Mouse (Mus musculus): ENCODE results near the gene Otud7a. TPM values are rescaled to one million over a fixed set of nuclear protein-coding genes. Genes with fewer than 3 reads are reported as not detected.

Otud7a gene
- polyA plus RNA-seq, 1 experiment from 2014 or later, result 0.16 TPM

- ATAC-seq (replicated peaks; ENCODE audit: extremely low read depth, insufficient read depth, low FRiP score), result no peak
- no peaks in the 10 kb centered on the region for H3K4me1 ChIP-seq (ENCODE audit: control insufficient read depth, insufficient read depth, low read length)
- H3K4me3 ChIP-seq (ENCODE audit: low read length), result no peak overlapping the region
- H3K9ac ChIP-seq (ENCODE audit: low read length), result no peak overlapping the region
- H3K27me3 ChIP-seq (ENCODE audit: control insufficient read depth, insufficient read depth, low read length), result no peaks in the 10 kb centered on the region
- H3K9me3 ChIP-seq (replicated peaks; ENCODE audit: control insufficient read depth, low read length), result no peaks in the 10 kb centered on the region
- 52% methylated on average over 3 of the region's 3 CpGs for WGBS
- no peaks in the 10 kb centered on the region for H3K36me3 ChIP-seq (ENCODE audit: control insufficient read depth, insufficient read depth)
- no peak overlapping the region for H3K27ac ChIP-seq (ENCODE audit: low read length)
- H3K4me2 ChIP-seq (ENCODE audit: low read depth, low read length), result no peak overlapping the region
Observed at GRCm38 (mm10) chr7:63522403-63522802, 77.9 kb downstream of the Otud7a start.

GRCm38 (mm10) chr7:63523051-63523450, 78.5 kb downstream of the Otud7a start:
- H3K4me1 ChIP-seq (ENCODE audit: control insufficient read depth, insufficient read depth, low read length), result no peaks in the 10 kb centered on the region
- no peaks in the 10 kb centered on the region for H3K36me3 ChIP-seq (ENCODE audit: control insufficient read depth, insufficient read depth)
- no peak overlapping the region for H3K27ac ChIP-seq (ENCODE audit: low read length)
- H3K9me3 ChIP-seq (replicated peaks; ENCODE audit: control insufficient read depth, low read length), result no peaks in the 10 kb centered on the region
- no peak overlapping the region for H3K4me3 ChIP-seq (ENCODE audit: low read length)
- H3K27me3 ChIP-seq (ENCODE audit: control insufficient read depth, insufficient read depth, low read length), result no peaks in the 10 kb centered on the region
- H3K4me2 ChIP-seq (ENCODE audit: low read depth, low read length), result no peak overlapping the region
- H3K9ac ChIP-seq (ENCODE audit: low read length), result no peak overlapping the region
- no peak for ATAC-seq (replicated peaks; ENCODE audit: extremely low read depth, insufficient read depth, low FRiP score)
- WGBS, result 78% methylated on average over 3 of the region's 3 CpGs

GRCm38 (mm10) chr7:63540293-63540692, 95.7 kb downstream of the Otud7a start:
- no peak for ATAC-seq (replicated peaks; ENCODE audit: extremely low read depth, insufficient read depth, low FRiP score)

DNA sequence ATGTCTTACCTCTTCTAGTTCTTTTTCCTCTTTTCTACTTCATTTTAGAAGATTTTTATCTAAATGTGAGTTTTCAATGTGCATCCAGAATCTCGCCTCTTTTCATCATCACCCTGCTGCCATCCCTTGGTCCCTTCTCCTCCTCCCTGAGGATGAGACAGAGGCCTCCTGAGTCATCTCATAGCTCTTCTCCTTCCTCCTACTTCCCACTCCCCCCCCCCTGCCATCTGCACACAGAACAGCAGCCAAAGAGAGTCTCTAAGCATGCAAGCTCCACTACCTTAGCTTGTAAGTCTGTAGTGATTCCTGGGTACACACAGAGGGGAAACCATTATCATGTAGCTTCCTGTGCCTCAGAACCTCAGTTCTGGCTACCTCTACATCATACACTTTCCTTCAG, 109.9 kb downstream of the Otud7a start:
- H3K27ac ChIP-seq (ENCODE audit: low read length), result no peak overlapping the region
- H3K9ac ChIP-seq (ENCODE audit: low read length), result no peak overlapping the region
- no peaks in the 10 kb centered on the region for H3K36me3 ChIP-seq (ENCODE audit: control insufficient read depth, insufficient read depth)
- H3K27me3 ChIP-seq (ENCODE audit: control insufficient read depth, insufficient read depth, low read length), result no peaks in the 10 kb centered on the region
- H3K4me3 ChIP-seq (ENCODE audit: low read length), result no peak overlapping the region
- no peak overlapping the region for H3K4me2 ChIP-seq (ENCODE audit: low read depth, low read length)
- H3K4me1 ChIP-seq (ENCODE audit: control insufficient read depth, insufficient read depth, low read length), result no peaks in the 10 kb centered on the region
- no peaks in the 10 kb centered on the region for H3K9me3 ChIP-seq (replicated peaks; ENCODE audit: control insufficient read depth, low read length)
- WGBS, result 55% methylated on average over 1 of the region's 1 CpGs
- no peak for ATAC-seq (replicated peaks; ENCODE audit: extremely low read depth, insufficient read depth, low FRiP score)

More at GRCm38 (mm10) chr7:63540293-63540692, 95.7 kb downstream of the Otud7a start:
- Histone ChIP-seq H3K4me3 (ENCODE audit: low read length) (no peak overlapping the region), H3K36me3 (ENCODE audit: control insufficient read depth, insufficient read depth) (no peaks in the 10 kb centered on the region), H3K27me3 (ENCODE audit: control insufficient read depth, insufficient read depth, low read length) (no peaks in the 10 kb centered on the region), H3K9me3 (replicated peaks; ENCODE audit: control insufficient read depth, low read length) (no peaks in the 10 kb centered on the region), H3K4me2 (ENCODE audit: low read depth, low read length) (no peak overlapping the region), H3K9ac (ENCODE audit: low read length) (no peak overlapping the region), H3K27ac (ENCODE audit: low read length) (no peak overlapping the region), H3K4me1 (ENCODE audit: control insufficient read depth, insufficient read depth, low read length) (no peaks in the 10 kb centered on the region)
- 92% methylated on average over 4 of the region's 4 CpGs for WGBS

DNA sequence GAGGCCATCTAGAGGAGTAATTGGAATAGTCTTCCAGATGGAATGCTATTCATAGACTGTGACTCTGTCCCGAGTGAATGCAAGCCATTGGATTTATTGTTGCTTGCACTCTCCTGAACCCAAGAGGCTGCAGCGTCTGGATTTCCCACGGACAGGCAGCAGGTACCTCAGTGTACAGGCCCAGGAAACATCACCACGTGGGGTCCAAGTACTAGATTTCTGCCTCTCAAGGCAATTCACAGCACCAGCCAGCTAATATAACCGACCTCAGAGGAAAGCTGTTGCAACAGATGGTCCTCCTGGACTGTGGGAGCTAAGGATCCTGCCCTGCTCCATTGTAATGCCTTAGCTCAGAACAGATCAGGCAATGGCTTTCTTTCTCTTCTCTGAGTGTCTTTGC, 111.8 kb downstream of the Otud7a start:
- Histone ChIP-seq H3K27me3 (ENCODE audit: control insufficient read depth, insufficient read depth, low read length) (no peaks in the 10 kb centered on the region), H3K4me2 (ENCODE audit: low read depth, low read length) (no peak overlapping the region), H3K36me3 (ENCODE audit: control insufficient read depth, insufficient read depth) (no peaks in the 10 kb centered on the region), H3K27ac (ENCODE audit: low read length) (no peak overlapping the region), H3K9me3 (replicated peaks; ENCODE audit: control insufficient read depth, low read length) (no peaks in the 10 kb centered on the region), H3K4me1 (ENCODE audit: control insufficient read depth, insufficient read depth, low read length) (no peaks in the 10 kb centered on the region), H3K4me3 (ENCODE audit: low read length) (no peak overlapping the region), H3K9ac (ENCODE audit: low read length) (no peak overlapping the region)
- WGBS, result 56% methylated on average over 5 of the region's 5 CpGs
- ATAC-seq (replicated peaks; ENCODE audit: extremely low read depth, insufficient read depth, low FRiP score), result no peak

DNA sequence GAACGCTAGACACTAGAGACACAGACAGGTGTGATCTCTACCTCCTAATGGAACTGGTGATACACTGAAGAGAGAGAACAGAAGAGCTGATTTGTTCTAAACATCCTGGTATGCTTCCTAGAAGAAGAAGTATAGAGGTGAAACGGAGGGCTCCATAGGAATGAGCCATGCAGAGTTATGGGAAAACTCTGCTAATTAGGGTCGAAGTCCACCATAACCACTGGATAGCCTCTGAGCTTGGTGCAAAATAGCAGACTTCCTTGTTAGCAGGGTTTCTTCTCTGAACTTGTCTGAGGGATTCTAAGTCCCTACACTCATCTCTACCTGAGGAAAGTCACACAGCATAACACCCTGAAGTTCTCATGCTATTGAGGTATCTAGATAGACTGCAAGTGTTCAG, 114.4 kb downstream of the Otud7a start:
- H3K9me3 ChIP-seq (replicated peaks; ENCODE audit: control insufficient read depth, low read length), result no peaks in the 10 kb centered on the region
- no peaks in the 10 kb centered on the region for H3K4me1 ChIP-seq (ENCODE audit: control insufficient read depth, insufficient read depth, low read length)
- no peak for ATAC-seq (replicated peaks; ENCODE audit: extremely low read depth, insufficient read depth, low FRiP score)
- WGBS, result 72% methylated on average over 3 of the region's 3 CpGs
- H3K4me2 ChIP-seq (ENCODE audit: low read depth, low read length), result no peak overlapping the region
- no peaks in the 10 kb centered on the region for H3K36me3 ChIP-seq (ENCODE audit: control insufficient read depth, insufficient read depth)
- H3K27ac ChIP-seq (ENCODE audit: low read length), result no peak overlapping the region
- H3K4me3 ChIP-seq (ENCODE audit: low read length), result no peak overlapping the region
- no peaks in the 10 kb centered on the region for H3K27me3 ChIP-seq (ENCODE audit: control insufficient read depth, insufficient read depth, low read length)
- no peak overlapping the region for H3K9ac ChIP-seq (ENCODE audit: low read length)

DNA sequence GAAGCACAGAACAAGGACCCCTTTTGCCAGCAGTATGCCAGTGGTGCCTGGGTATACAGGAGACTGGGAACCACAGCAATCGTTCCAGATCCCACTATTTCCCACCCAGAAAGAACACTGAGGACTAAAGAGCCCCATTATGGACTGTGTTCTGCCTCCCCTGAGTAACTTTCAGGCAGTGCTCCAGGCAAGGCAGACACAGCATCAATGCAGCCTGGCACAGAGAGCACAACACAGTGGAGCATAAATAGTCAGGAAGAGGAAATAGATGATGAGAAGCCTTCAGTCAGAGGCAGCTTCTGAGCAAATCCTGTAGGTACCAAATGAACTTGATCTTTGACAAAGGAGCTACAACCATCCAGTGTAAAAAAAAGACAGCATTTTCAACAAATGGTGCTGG, 115.1 kb downstream of the Otud7a start:
- Histone ChIP-seq H3K9me3 (replicated peaks; ENCODE audit: control insufficient read depth, low read length) (no peaks in the 10 kb centered on the region), H3K9ac (ENCODE audit: low read length) (no peak overlapping the region), H3K4me1 (ENCODE audit: control insufficient read depth, insufficient read depth, low read length) (no peaks in the 10 kb centered on the region), H3K27ac (ENCODE audit: low read length) (no peak overlapping the region), H3K27me3 (ENCODE audit: control insufficient read depth, insufficient read depth, low read length) (no peaks in the 10 kb centered on the region), H3K36me3 (ENCODE audit: control insufficient read depth, insufficient read depth) (no peaks in the 10 kb centered on the region), H3K4me2 (ENCODE audit: low read depth, low read length) (no peak overlapping the region), H3K4me3 (ENCODE audit: low read length) (no peak overlapping the region)
- 68% methylated on average over 1 of the region's 1 CpGs for WGBS
- no peak for ATAC-seq (replicated peaks; ENCODE audit: extremely low read depth, insufficient read depth, low FRiP score)

DNA sequence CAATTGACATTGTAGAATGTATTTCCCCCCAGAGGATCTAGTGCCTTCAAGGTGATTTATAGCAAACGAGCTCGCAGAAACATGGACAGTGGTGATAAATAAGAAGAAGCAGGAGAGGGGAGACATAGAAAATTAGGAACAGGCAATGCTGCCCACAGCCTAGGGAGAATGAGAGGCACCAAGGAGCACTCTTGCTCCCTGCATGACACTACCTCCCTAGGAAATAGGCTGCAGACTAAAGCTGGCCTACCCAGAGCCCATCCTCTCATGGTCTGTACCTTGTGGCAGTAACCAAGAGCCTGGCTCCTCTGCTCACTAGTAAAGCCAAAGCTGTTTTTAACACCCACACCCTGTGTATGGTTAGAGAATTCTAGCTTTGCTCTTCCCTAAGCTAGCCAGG, 138.8 kb downstream of the Otud7a start:
- WGBS, result 75% methylated on average over 2 of the region's 2 CpGs
- H3K4me3 ChIP-seq (ENCODE audit: low read length), result no peak overlapping the region

GRCm38 (mm10) chr7:63586184-63586870, 141.8 kb downstream of the Otud7a start:
- Histone ChIP-seq H3K4me3 (ENCODE audit: low read length) (no peak overlapping the region), H3K27me3 (ENCODE audit: control insufficient read depth, insufficient read depth, low read length) (no peaks in the 10 kb centered on the region), H3K27ac (ENCODE audit: low read length) (no peak overlapping the region), H3K4me2 (ENCODE audit: low read depth, low read length) (no peak overlapping the region), H3K36me3 (ENCODE audit: control insufficient read depth, insufficient read depth) (no peaks in the 10 kb centered on the region), H3K9me3 (replicated peaks; ENCODE audit: control insufficient read depth, low read length) (no peaks in the 10 kb centered on the region), H3K9ac (ENCODE audit: low read length) (no peak overlapping the region), H3K4me1 (ENCODE audit: control insufficient read depth, insufficient read depth, low read length) (no peaks in the 10 kb centered on the region)
- WGBS, result 59% methylated on average over 2 of the region's 2 CpGs
- ATAC-seq (replicated peaks; ENCODE audit: extremely low read depth, insufficient read depth, low FRiP score), result no peak

More for the DNA sequence above, 138.8 kb downstream of the Otud7a start:
- Histone ChIP-seq H3K27ac (ENCODE audit: low read length) (no peak overlapping the region), H3K36me3 (ENCODE audit: control insufficient read depth, insufficient read depth) (no peaks in the 10 kb centered on the region), H3K27me3 (ENCODE audit: control insufficient read depth, insufficient read depth, low read length) (no peaks in the 10 kb centered on the region), H3K9me3 (replicated peaks; ENCODE audit: control insufficient read depth, low read length) (no peaks in the 10 kb centered on the region), H3K4me2 (ENCODE audit: low read depth, low read length) (no peak overlapping the region), H3K4me1 (ENCODE audit: control insufficient read depth, insufficient read depth, low read length) (no peaks in the 10 kb centered on the region), H3K9ac (ENCODE audit: low read length) (no peak overlapping the region)
- no peak for ATAC-seq (replicated peaks; ENCODE audit: extremely low read depth, insufficient read depth, low FRiP score)
